Mouse (Mus musculus) forebrain, embryonic 11.5 days (tissue): ENCODE data around the gene Slco3a1. TPM values are rescaled to one million over a fixed set of nuclear protein-coding genes. Genes with fewer than 3 reads are reported as not detected.

Source experiments
- ATAC-seq: fragments of 200-750 bp; cut with Nextera tagmentation; replicated peaks from 2 replicates; pipeline ENCODE4 v1.8.0; 2017; ENCODE audit warnings: moderate TSS enrichment; ENCODE audit not compliant: low FRiP score
- DNase-seq: peaks from one replicate; pipeline ENCODE4 v3.0.0-alpha.2; 2017; ENCODE audit warnings: low spot score
- H3K27ac ChIP-seq: fragments of 300-500 bp; sonication (generic); 2 replicates; pipeline ENCODE4 v1.5.1; 2014; ENCODE audit warnings: low read depth, low read length
- H3K27me3 ChIP-seq: fragments of 300-500 bp; sonication (generic); 2 replicates; pipeline ENCODE4 v1.6.1; 2014; ENCODE audit warnings: mild to moderate bottlenecking, low read length, mixed read lengths; ENCODE audit not compliant: control insufficient read depth, insufficient read depth
- H3K36me3 ChIP-seq: fragments of 300-500 bp; sonication (generic); 2 replicates; pipeline ENCODE4 v1.6.1; 2014; ENCODE audit warnings: mild to moderate bottlenecking, low read length, moderate library complexity, mixed read lengths; ENCODE audit not compliant: control insufficient read depth, insufficient read depth
- H3K4me1 ChIP-seq: fragments of 300-500 bp; sonication (generic); replicated peaks from 2 replicates; pipeline ENCODE4 v1.6.1; 2014; ENCODE audit warnings: low read length, mixed read lengths; ENCODE audit not compliant: control insufficient read depth, insufficient read depth
- H3K4me2 ChIP-seq: fragments of 300-500 bp; sonication (generic); 2 replicates; pipeline ENCODE4 v1.6.1; 2014; ENCODE audit warnings: low read depth, mild to moderate bottlenecking, low read length, moderate library complexity, mixed read lengths; ENCODE audit not compliant: severe bottlenecking
- H3K4me3 ChIP-seq: fragments of 300-500 bp; sonication (generic); 2 replicates; pipeline ENCODE4 v1.5.1; 2014; ENCODE audit warnings: low read depth, low read length
- H3K9ac ChIP-seq: fragments of 300-500 bp; sonication (generic); 2 replicates; pipeline ENCODE4 v1.6.1; 2014; ENCODE audit warnings: low read length
- H3K9me3 ChIP-seq: fragments of 300-500 bp; sonication (generic); 2 replicates; pipeline ENCODE4 v1.6.1; 2016; ENCODE audit warnings: low read length, mixed read lengths; ENCODE audit not compliant: control insufficient read depth
- WGBS: fragments of 180-500 bp; shearing (Covaris S2); extraction: QIAGEN DNeasy Blood & Tissue Kit; methylation state at CpG from one replicate; pipeline ENCODE4 v1.1.7; 2014; 5-methylcytosine and 5-hydroxymethylcytosine counted together
- polyA plus RNA-seq: library from polyadenylated mRNA; unstranded; fragments of >200 nt; fragmentation: Nextera tagmentation; extraction: Ambion mirVana; gene quantifications from 2 replicates; pipeline ENCODE4 v1.2.1, GENCODE M21; 2014

Gene Slco3a1
- polyA plus RNA-seq, 1 experiment from 2014 or later: 6.1 TPM

- DNase-seq (no peak), ATAC-seq (no peak)
- H3K4me3 ChIP-seq: no peak overlapping the region
- no peaks in the 10 kb centered on the region for H3K36me3 ChIP-seq
- 90% methylated on average over 1 of the region's 1 CpGs for WGBS
- no peaks in the 10 kb centered on the region for H3K4me1 ChIP-seq
- H3K27ac ChIP-seq: no peak overlapping the region
- no peak overlapping the region for H3K4me2 ChIP-seq
- no peaks in the 10 kb centered on the region for H3K27me3 ChIP-seq
- H3K9ac ChIP-seq: no peak overlapping the region
- H3K9me3 ChIP-seq: no peaks in the 10 kb centered on the region
Measured at GRCm38 (mm10) chr7:74314276-74314675, 240.3 kb downstream of the Slco3a1 start.

- 93% methylated on average over 6 of the region's 6 CpGs for WGBS
- no peak overlapping the region for H3K4me2 ChIP-seq
- no peaks in the 10 kb centered on the region for H3K27me3 ChIP-seq
- no peak overlapping the region for H3K27ac ChIP-seq
- no peak overlapping the region for H3K4me3 ChIP-seq
- H3K9me3 ChIP-seq: no peaks in the 10 kb centered on the region
- H3K4me1 ChIP-seq: no peaks in the 10 kb centered on the region
- ATAC-seq (no peak), DNase-seq (no peak)
- no peaks in the 10 kb centered on the region for H3K36me3 ChIP-seq
- H3K9ac ChIP-seq: no peak overlapping the region
Measured at GRCm38 (mm10) chr7:74313279-74314105, 241.1 kb downstream of the Slco3a1 start.

- no peaks in the 10 kb centered on the region for H3K4me1 ChIP-seq
- DNase-seq: no peak
- no peak overlapping the region for H3K4me3 ChIP-seq
- ATAC-seq: no peak
- WGBS: 60% methylated on average over 4 of the region's 4 CpGs
- no peaks in the 10 kb centered on the region for H3K27me3 ChIP-seq
- no peak overlapping the region for H3K9ac ChIP-seq
- no peak overlapping the region for H3K4me2 ChIP-seq
- no peaks in the 10 kb centered on the region for H3K36me3 ChIP-seq
- no peaks in the 10 kb centered on the region for H3K9me3 ChIP-seq
- no peak overlapping the region for H3K27ac ChIP-seq
Measured at GRCm38 (mm10) chr7:74311536-74311935, 243.0 kb downstream of the Slco3a1 start.

- peak; percentile 74 for ATAC-seq
- H3K9ac ChIP-seq: no peak overlapping the region
- 35% methylated on average over 14 of the region's 14 CpGs for WGBS
- H3K4me3 ChIP-seq: no peak overlapping the region
- peak overlapping the region; percentile 25; the same call in 1 of the 2 replicates for H3K27ac ChIP-seq
- H3K4me2 ChIP-seq: peak overlapping the region; percentile 16; the same call in 1 of the 2 replicates
- DNase-seq: peak; percentile 61
- H3K4me1 ChIP-seq: peaks cover 8% of the 10 kb centered on the region; the same call in 1 of the 2 replicates
- no peaks in the 10 kb centered on the region for H3K27me3 ChIP-seq
- H3K9me3 ChIP-seq: no peaks in the 10 kb centered on the region
- no peaks in the 10 kb centered on the region for H3K36me3 ChIP-seq
Measured at GRCm38 (mm10) chr7:74303611-74304300, 250.8 kb downstream of the Slco3a1 start.

GRCm38 (mm10) chr7:74303081-74303480 lies 251.5 kb downstream of the Slco3a1 start:
- Histone ChIP-seq H3K36me3 (no peaks in the 10 kb centered on the region), H3K4me2 (no peak overlapping the region), H3K27ac (no peak overlapping the region), H3K9me3 (no peaks in the 10 kb centered on the region), H3K9ac (no peak overlapping the region), H3K27me3 (no peaks in the 10 kb centered on the region), H3K4me3 (no peak overlapping the region), H3K4me1 (peaks cover 8% of the 10 kb centered on the region; the same call in 1 of the 2 replicates)
- DNase-seq: no peak
- WGBS: 55% methylated on average over 5 of the region's 5 CpGs
- ATAC-seq: peak; percentile 39; the same call in 1 of the 2 replicates

GRCm38 (mm10) chr7:74286531-74286930 lies 268.0 kb downstream of the Slco3a1 start:
- no peaks in the 10 kb centered on the region for H3K4me1 ChIP-seq
- H3K9ac ChIP-seq: no peak overlapping the region
- no peak overlapping the region for H3K4me3 ChIP-seq
- no peak overlapping the region for H3K4me2 ChIP-seq
- H3K36me3 ChIP-seq: no peaks in the 10 kb centered on the region
- H3K9me3 ChIP-seq: no peaks in the 10 kb centered on the region
- H3K27ac ChIP-seq: no peak overlapping the region
- no peak for ATAC-seq
- WGBS: 79% methylated on average over 4 of the region's 4 CpGs
- H3K27me3 ChIP-seq: no peaks in the 10 kb centered on the region
- DNase-seq: no peak

- WGBS: 84% methylated on average over 2 of the region's 2 CpGs
Measured at GRCm38 (mm10) chr7:74280371-74280770, 274.2 kb downstream of the Slco3a1 start.

GRCm38 (mm10) chr7:74279356-74279755 lies 275.2 kb downstream of the Slco3a1 start:
- Histone ChIP-seq H3K9ac (no peak overlapping the region), H3K9me3 (no peaks in the 10 kb centered on the region), H3K27me3 (no peaks in the 10 kb centered on the region), H3K36me3 (no peaks in the 10 kb centered on the region), H3K4me2 (no peak overlapping the region), H3K27ac (no peak overlapping the region), H3K4me3 (no peak overlapping the region), H3K4me1 (no peaks in the 10 kb centered on the region)
- WGBS: 85% methylated on average over 3 of the region's 3 CpGs
- no peak for ATAC-seq
- DNase-seq: no peak

More at GRCm38 (mm10) chr7:74280371-74280770, 274.2 kb downstream of the Slco3a1 start:
- Histone ChIP-seq H3K36me3 (no peaks in the 10 kb centered on the region), H3K4me3 (no peak overlapping the region), H3K4me1 (no peaks in the 10 kb centered on the region), H3K27ac (no peak overlapping the region), H3K27me3 (no peaks in the 10 kb centered on the region), H3K9me3 (no peaks in the 10 kb centered on the region), H3K9ac (no peak overlapping the region), H3K4me2 (no peak overlapping the region)
- DNase-seq (no peak), ATAC-seq (no peak)
